Mouse (Mus musculus) kidney, postnatal 0 days (tissue): Measurements from ENCODE around the gene Arhgap33. TPM values are rescaled to one million over a fixed set of nuclear protein-coding genes. Genes with fewer than 3 reads are reported as not detected.

Experiments used
- ATAC-seq: fragments of 200-750 bp; cut with Nextera tagmentation; replicated peaks from 2 replicates; pipeline ENCODE4 v1.8.0; 2017; ENCODE audit warnings: low read depth, moderate number of reproducible peaks, moderate TSS enrichment, moderate library complexity; ENCODE audit not compliant: low FRiP score
- DNase-seq: peaks from one replicate; pipeline ENCODE4 v3.0.0-alpha.2; 2016; ENCODE audit warnings: low spot score
- H3K27ac ChIP-seq: fragments of 300-500 bp; sonication (generic); 2 replicates; pipeline ENCODE4 v1.5.1; 2014; ENCODE audit warnings: mild to moderate bottlenecking
- H3K27me3 ChIP-seq: fragments of 300-500 bp; sonication (generic); 2 replicates; pipeline ENCODE4 v1.6.1; 2014; ENCODE audit warnings: low read length, mixed read lengths; ENCODE audit not compliant: insufficient read depth
- H3K36me3 ChIP-seq: fragments of 300-500 bp; sonication (generic); 2 replicates; pipeline ENCODE4 v1.6.1; 2014; ENCODE audit warnings: low read length, mixed read lengths; ENCODE audit not compliant: insufficient read depth
- H3K4me1 ChIP-seq: fragments of 300-500 bp; sonication (generic); replicated peaks from 2 replicates; pipeline ENCODE4 v1.6.1; 2014; ENCODE audit warnings: antibody characterized with exemption, low read length, mixed read lengths; ENCODE audit not compliant: insufficient read depth
- H3K4me2 ChIP-seq: fragments of 300-500 bp; sonication (generic); 2 replicates; pipeline ENCODE4 v1.6.1; 2014; ENCODE audit warnings: mild to moderate bottlenecking, low read length, moderate library complexity, mixed read lengths
- H3K4me3 ChIP-seq: fragments of 300-500 bp; sonication (generic); replicated peaks from 2 replicates; pipeline ENCODE4 v1.5.1; 2014; ENCODE audit warnings: low read depth, low read length
- H3K9ac ChIP-seq: fragments of 300-500 bp; sonication (generic); 2 replicates; pipeline ENCODE4 v1.6.1; 2014; ENCODE audit warnings: low read depth, low read length
- H3K9me3 ChIP-seq: fragments of 300-500 bp; sonication (generic); replicated peaks from 2 replicates; pipeline ENCODE4 v1.6.1; 2016; ENCODE audit warnings: low read length, inconsistent platforms, mixed read lengths
- CTCF ChIP-seq: IDR thresholded peaks from 2 replicates; pipeline ENCODE4 v1.5.1; 2016; ENCODE audit warnings: antibody characterized with exemption, low read depth, mild to moderate bottlenecking, moderate library complexity
- WGBS: fragments of 180-500 bp; shearing (Covaris S2); extraction: QIAGEN DNeasy Blood & Tissue Kit; methylation state at CpG from one replicate; pipeline ENCODE4 v1.1.7; 2014; 5-methylcytosine and 5-hydroxymethylcytosine counted together
- polyA plus RNA-seq: library from polyadenylated mRNA; unstranded; fragments of >200 nt; fragmentation: Nextera tagmentation; extraction: Ambion mirVana; gene quantifications from 2 replicates; pipeline ENCODE4 v1.2.1, GENCODE M21; 2015

Arhgap33 gene
- 4.2 TPM in 2 replicates for polyA plus RNA-seq

GRCm38 (mm10) chr7:30534633-30535577 lies at the start of gene Arhgap33:
Gene Arhgap33 (minus strand): TSS chr7:30535060.
- no peak for TF ChIP-seq CTCF
- Histone ChIP-seq H3K9ac (peak within 1 kb of the TSS; percentile 71), H3K4me2 (peak within 1 kb of the TSS; percentile 94), H3K27me3 (no peaks in the 10 kb centered on the region), H3K4me3 (peak within 1 kb of the TSS; percentile 74), H3K4me1 (peaks cover 7% of the 10 kb centered on the region; the same call in 1 of the 2 replicates), H3K27ac (0 out of 2 replicates have a peak within 1 kb of the TSS, but pooled peaks have one; percentile 22), H3K9me3 (no peaks in the 10 kb centered on the region), H3K36me3 (peaks cover 2% of the 10 kb centered on the region; the same call in 1 of the 2 replicates)
- peak; percentile 92 for ATAC-seq
- DNase-seq, result peak; percentile 97
- WGBS, result under 1% methylated on average over 46 of the region's 84 CpGs

GRCm38 (mm10) chr7:30584339-30584738 lies 49.5 kb upstream of the Arhgap33 start:
- H3K4me3 ChIP-seq, result no peak overlapping the region
- no peak overlapping the region for H3K9ac ChIP-seq
- H3K27ac ChIP-seq, result no peak overlapping the region

GRCm38 (mm10) chr7:30581547-30581946 lies 46.7 kb upstream of the Arhgap33 start:
- no peak overlapping the region for H3K4me2 ChIP-seq
- H3K36me3 ChIP-seq, result peaks cover 89% of the 10 kb centered on the region
- H3K9ac ChIP-seq, result no peak overlapping the region
- H3K9me3 ChIP-seq, result no peaks in the 10 kb centered on the region
- no peak overlapping the region for H3K27ac ChIP-seq
- no peaks in the 10 kb centered on the region for H3K27me3 ChIP-seq
- H3K4me1 ChIP-seq, result no peaks in the 10 kb centered on the region
- no peak for DNase-seq
- 85% methylated on average over 16 of the region's 16 CpGs for WGBS
- no peak overlapping the region for H3K4me3 ChIP-seq
- peak; percentile 61 for ATAC-seq
- no peak for TF ChIP-seq CTCF

More at GRCm38 (mm10) chr7:30584339-30584738, 49.5 kb upstream of the Arhgap33 start:
- no peaks in the 10 kb centered on the region for H3K9me3 ChIP-seq
- WGBS, result 89% methylated on average over 10 of the region's 10 CpGs
- H3K36me3 ChIP-seq, result peaks cover 65% of the 10 kb centered on the region
- H3K4me1 ChIP-seq, result peaks cover 6% of the 10 kb centered on the region; the same call in 1 of the 2 replicates
- TF ChIP-seq CTCF, result no peak
- no peak for ATAC-seq
- DNase-seq, result no peak
- no peaks in the 10 kb centered on the region for H3K27me3 ChIP-seq
- no peak overlapping the region for H3K4me2 ChIP-seq

- ATAC-seq (no peak), DNase-seq (no peak)
- TF ChIP-seq CTCF, result no peak
- Histone ChIP-seq H3K9me3 (no peaks in the 10 kb centered on the region), H3K4me1 (no peaks in the 10 kb centered on the region), H3K36me3 (peaks cover 94% of the 10 kb centered on the region), H3K9ac (no peak overlapping the region), H3K27ac (no peak overlapping the region), H3K27me3 (no peaks in the 10 kb centered on the region), H3K4me2 (no peak overlapping the region), H3K4me3 (no peak overlapping the region)
- 93% methylated on average over 8 of the region's 8 CpGs for WGBS
These were observed 45.1 kb upstream of the Arhgap33 start for GRCm38 (mm10) chr7:30579950-30580349.

GRCm38 (mm10) chr7:30572969-30573368 lies 38.1 kb upstream of the Arhgap33 start:
- H3K9me3 ChIP-seq, result no peaks in the 10 kb centered on the region
- no peaks in the 10 kb centered on the region for H3K27me3 ChIP-seq
- no peak for ATAC-seq
- no peak overlapping the region for H3K27ac ChIP-seq
- no peak for DNase-seq
- peaks cover 89% of the 10 kb centered on the region for H3K36me3 ChIP-seq
- WGBS, result 78% methylated on average over 2 of the region's 2 CpGs
- no peak for TF ChIP-seq CTCF
- no peak overlapping the region for H3K9ac ChIP-seq
- no peaks in the 10 kb centered on the region for H3K4me1 ChIP-seq
- H3K4me2 ChIP-seq, result no peak overlapping the region
- no peak overlapping the region for H3K4me3 ChIP-seq

GRCm38 (mm10) chr7:30572389-30572788 lies 37.5 kb upstream of the Arhgap33 start:
- no peak for ATAC-seq
- Histone ChIP-seq H3K27ac (no peak overlapping the region), H3K27me3 (no peaks in the 10 kb centered on the region), H3K4me1 (no peaks in the 10 kb centered on the region), H3K9me3 (no peaks in the 10 kb centered on the region), H3K36me3 (peaks cover 83% of the 10 kb centered on the region), H3K4me3 (no peak overlapping the region), H3K9ac (no peak overlapping the region), H3K4me2 (no peak overlapping the region)
- no peak for TF ChIP-seq CTCF
- WGBS, result 86% methylated on average over 5 of the region's 5 CpGs
- no peak for DNase-seq
